Mouse (Mus musculus) heart, postnatal 25 days (tissue): ENCODE data around the gene Lgmn. TPM values are rescaled to one million over a fixed set of nuclear protein-coding genes. Genes with fewer than 3 reads are reported as not detected.

Experiments used
- DNase-seq: peaks from one replicate; pipeline ENCODE4 v3.0.0; 2022; ENCODE audit warnings: low spot score
- intact Hi-C: fragments of 180-260 bp; cut with DNase I; formaldehyde crosslinking; loops from one replicate; pipeline ENCODE4 v1.15.1; 2025
- total RNA-seq, 2 experiments: library from RNA; stranded (reverse); gene quantifications; 2 replicates each; pipeline ENCODE4 v1.2.3; 2021

Lgmn gene
- total RNA-seq, 2 experiments from 2014 or later, result 62.2 to 72.2 TPM

GRCm38 (mm10) chr12:102361189-102362161 is 78.1 kb downstream of the Lgmn start:
- no peak for DNase-seq
- intact Hi-C loops, result no loop called here

- intact Hi-C loops, result no loop called here
- DNase-seq, result no peak
Observed at GRCm38 (mm10) chr12:102359390-102359789, 80.2 kb downstream of the Lgmn start.

DNA sequence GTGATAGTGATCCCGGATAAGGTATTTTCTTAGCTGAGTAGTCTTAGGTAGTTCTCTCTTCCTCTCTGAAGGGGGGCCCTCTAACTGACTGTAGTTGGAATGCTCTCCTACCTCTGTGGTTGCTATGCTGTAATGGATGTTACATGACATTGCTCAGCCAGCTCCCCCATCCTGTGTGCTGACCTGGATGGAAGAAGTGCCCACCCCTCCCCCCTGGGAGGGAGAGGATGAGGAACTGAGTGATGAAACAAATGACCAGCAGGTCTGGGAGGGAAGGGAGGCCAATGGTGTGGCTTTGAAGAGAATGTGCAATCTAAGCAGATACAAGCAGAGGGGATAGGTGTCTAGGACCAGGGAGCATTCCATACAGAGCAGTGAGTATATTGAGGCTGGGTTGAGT is 82.8 kb downstream of the Lgmn start:
- DNase-seq, result no peak
- intact Hi-C loops, result no loop called here

GRCm38 (mm10) chr12:102355784-102356183 is 83.8 kb downstream of the Lgmn start:
- intact Hi-C loops, result no loop called here

GRCm38 (mm10) chr12:102354126-102354984 is 85.3 kb downstream of the Lgmn start:
- intact Hi-C loops, result no loop called here
- no peak for DNase-seq

More at GRCm38 (mm10) chr12:102355784-102356183, 83.8 kb downstream of the Lgmn start:
- no peak for DNase-seq

GRCm38 (mm10) chr12:102350997-102351396 is 88.6 kb downstream of the Lgmn start:
- intact Hi-C loops, result no loop called here
- no peak for DNase-seq

- intact Hi-C loops, result no loop called here
- no peak for DNase-seq
Observed at GRCm38 (mm10) chr12:102348447-102348846, 91.2 kb downstream of the Lgmn start.

- no peak for DNase-seq
- intact Hi-C loops, result no loop called here
Observed at GRCm38 (mm10) chr12:102346507-102346906, 93.1 kb downstream of the Lgmn start.

DNA sequence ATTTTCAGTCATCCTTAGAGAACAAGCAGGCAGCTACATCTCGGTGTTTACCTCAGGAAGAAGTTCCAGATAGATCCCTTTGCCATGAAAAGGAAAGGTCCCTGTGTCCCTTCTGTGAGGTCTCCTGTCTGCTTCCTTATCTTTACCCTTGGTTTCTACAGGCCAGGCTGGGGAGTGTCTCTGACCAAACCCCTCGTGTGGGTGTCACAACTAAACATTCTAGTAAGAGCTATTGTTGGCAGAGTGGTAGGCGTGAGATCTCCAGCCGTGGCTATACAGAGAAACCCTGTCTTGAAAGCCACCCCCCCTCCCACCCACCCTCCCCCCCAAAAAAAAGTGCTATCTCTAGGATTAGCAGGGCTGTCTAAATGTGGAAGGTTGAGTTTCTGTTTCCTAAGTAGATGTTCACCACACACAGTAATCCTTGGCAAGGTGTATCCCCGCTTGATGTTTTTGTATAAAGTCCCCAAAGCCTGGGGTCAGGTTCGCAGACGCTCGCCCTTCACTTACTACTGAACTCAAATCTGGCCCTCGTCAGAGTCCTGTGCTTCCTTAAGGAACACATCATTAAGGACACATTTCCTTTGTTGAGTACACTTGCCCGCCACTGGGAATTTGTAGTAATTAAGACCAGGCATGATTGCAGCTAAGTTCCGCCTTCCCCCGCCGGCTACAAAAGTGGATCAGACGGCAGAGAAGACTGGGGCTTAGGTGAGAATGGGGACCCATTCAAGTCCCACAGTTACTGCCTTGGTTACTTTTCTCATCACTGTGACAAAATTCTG is 94.4 kb downstream of the Lgmn start:
- intact Hi-C loops, result no loop called here
- no peak for DNase-seq

Other genes with a start within 250 kb of the Lgmn start
- 10 to 100 TPM; 14.0 to 17.5 TPM for gene Rin3, start 156.8 kb downstream of the Lgmn start, total RNA-seq
- 10 to 100 TPM; 23.8 to 24.4 TPM for gene Golga5, start 29.3 kb upstream of the Lgmn start, total RNA-seq
- gene Chga, start 115.2 kb upstream of the Lgmn start, total RNA-seq, result not detected